In genomic region chr5:32102971-32103431, GRCm38 (mm10) we compare ENCODE assay signal across 10 mouse cellular contexts. TPM values are rescaled to one million over a fixed set of nuclear protein-coding genes. Genes with fewer than 3 reads are reported as not detected.
DNase-seq lines count a peak whose midpoint lies in the region; ATAC-seq and TF ChIP-seq lines count a peak whose summit lies in the region.
"Had no signal": no experiment of that assay in that cellular context is flagged by ENCODE, and none has a peak within 500 bp of the region (broad histone marks: within the 10 kb centered on the region; RNA-seq: fewer than 3 reads in every experiment).

No protein-coding gene starts in this region.

- 35% methylated on average over 6 of the region's 6 CpGs for WGBS in liver, adult 2 months
- WGBS in forebrain, postnatal 0 days = 89% methylated on average over 6 of the region's 6 CpGs

- no peak overlapping the region for H3K27ac ChIP-seq in liver, adult 2 months (replicated peaks; ENCODE audit: insufficient read depth, low read depth, low read length)
- no peak overlapping the region for H3K27ac ChIP-seq in forebrain, postnatal 0 days (ENCODE audit: low read depth, low read length)

- no peak overlapping the region for H3K4me2 ChIP-seq in forebrain, postnatal 0 days (ENCODE audit: low read depth)
- H3K4me2 ChIP-seq: hindbrain, embryonic 15.5 days had no signal

- H3K9me3 ChIP-seq in forebrain, postnatal 0 days (ENCODE audit: low read length) = no peaks in the 10 kb centered on the region
- H3K9me3 ChIP-seq: G1E; hindbrain, embryonic 15.5 days had no signal

- no peak overlapping the region for H3K9ac ChIP-seq in liver, adult 2 months (ENCODE audit: low read depth, low read length)
- no peak overlapping the region for H3K9ac ChIP-seq in forebrain, postnatal 0 days
- H3K9ac ChIP-seq: hindbrain, embryonic 15.5 days had no signal

- peak; percentile 90 for DNase-seq in liver, adult 2 months (ENCODE audit: extremely low read depth, low read depth, low spot score)
- DNase-seq in liver = no peak
- peak; percentile 38 for DNase-seq in cerebellum, adult 11-12 months
- peak; percentile 70 for DNase-seq in gastrocnemius, postnatal 10 days
- peak; percentile 29 for DNase-seq in lung, postnatal 36 days
- DNase-seq in forebrain, postnatal 0 days = no peak
- DNase-seq in layer of hippocampus, adult 18-20 months (ENCODE audit: low spot score in 2 of 2) = no peak

- peaks cover 4% of the 10 kb centered on the region; the same call in 1 of the 2 replicates for H3K4me1 ChIP-seq in liver, adult 2 months (ENCODE audit: control insufficient read depth, insufficient read depth, low read length)
- H3K4me1 ChIP-seq in forebrain, postnatal 0 days (ENCODE audit: insufficient read depth) = no peaks in the 10 kb centered on the region

- H3K79me2 ChIP-seq in liver, adult 2 months (ENCODE audit: control insufficient read depth, insufficient read depth, low read length) = no peaks in the 10 kb centered on the region

- no peaks in the 10 kb centered on the region for H3K27me3 ChIP-seq in liver, adult 2 months (ENCODE audit: control insufficient read depth, insufficient read depth, low read length)
- H3K27me3 ChIP-seq in forebrain, postnatal 0 days (ENCODE audit: insufficient read depth, low read length) = no peaks in the 10 kb centered on the region
- H3K27me3 ChIP-seq: hindbrain, embryonic 15.5 days had no signal

- TF ChIP-seq CTCF in liver, adult 2 months (IDR thresholded peaks at IDR 0.05; ENCODE audit: low read depth, low read length) = no peak
- TF ChIP-seq CTCF in forebrain, postnatal 0 days (IDR thresholded peaks at IDR 0.05; ENCODE audit: low read depth) = no peak

- no peak for TF ChIP-seq POLR2A in liver, adult 2 months (IDR thresholded peaks at IDR 0.05; ENCODE audit: extremely low read depth, insufficient read depth, low read length)

- ATAC-seq in forebrain, postnatal 0 days = no peak
- no peak for ATAC-seq in megakaryocyte progenitor cell, adult 5-6 weeks (replicated peaks; ENCODE audit: poor library complexity)

- no peaks in the 10 kb centered on the region for H3K36me3 ChIP-seq in liver, adult 2 months (ENCODE audit: control insufficient read depth, insufficient read depth, low read length)
- no peaks in the 10 kb centered on the region for H3K36me3 ChIP-seq in forebrain, postnatal 0 days (ENCODE audit: insufficient read depth)
- H3K36me3 ChIP-seq: G1E; hindbrain, embryonic 15.5 days had no signal

- H3K4me3 ChIP-seq in liver, adult 2 months (ENCODE audit: insufficient read depth, low read depth, low read length) = no peak overlapping the region
- no peak overlapping the region for H3K4me3 ChIP-seq in forebrain, postnatal 0 days (ENCODE audit: low read depth, low read length)
- H3K4me3 ChIP-seq: hindbrain, embryonic 15.5 days had no signal

RNA-seq across cellular contexts. Expression of gene Fosl2, which starts 32.6 kb away (rescaled TPM):
- total RNA-seq in liver, adult 2 months (2014; rRNA removed) = 2.1 and 4.2 TPM in 2 replicates
- polyA plus RNA-seq in liver, adult 2 months (2012; rRNA removed) = 2.6 and 4.4 TPM in 2 replicates
- total RNA-seq in gastrocnemius, postnatal 10 days (2021) = 10 to 100 TPM; 30.2 to 33.1 TPM
- 20.8 and 21.9 TPM in 2 replicates for total RNA-seq in forebrain, postnatal 0 days (2014; rRNA removed)
- polyA plus RNA-seq in forebrain, postnatal 0 days (2015; fragmentation: Nextera tagmentation; extraction: Ambion mirVana) = 3.0 and 4.0 TPM in 2 replicates
- 10 to 100 TPM; 70.1 to 71.4 TPM for total RNA-seq in layer of hippocampus, adult 18-20 months (2021)
- total RNA-seq in megakaryocyte progenitor cell, adult 5-6 weeks (2015) = 20.8 and 25.2 TPM in 2 replicates
- total RNA-seq in megakaryocyte progenitor cell, adult 5-6 weeks (2017) = 11.7 and 12.1 TPM in 2 replicates

Comparison
In these comparisons a context has a peak if more than half of its experiments do, and no peak if none do; other contexts are left out.
1. DNase-seq: peak in liver, adult 2 months (single experiment), cerebellum, adult 11-12 months (single experiment), gastrocnemius, postnatal 10 days (single experiment) and lung, postnatal 36 days (single experiment); none in liver (single experiment), forebrain, postnatal 0 days (single experiment) and layer of hippocampus, adult 18-20 months (0 of 2).